Mouse (Mus musculus) erythroblast, adult 5-6 weeks (primary cell): ENCODE measurements at regions not wholly inside any gene's neighbourhood (a gene's known extent, or its start where the extent isn't known, plus 50 kb on each side); places are given as distances from the start of the nearest gene placed in this dataset.

Source experiments
- ATAC-seq: replicated peaks from 2 replicates; pipeline ENCODE4 v1.8.0; 2016; ENCODE audit warnings: moderate number of reproducible peaks, mild to moderate bottlenecking, moderate TSS enrichment, inconsistent platforms; ENCODE audit not compliant: poor library complexity, low FRiP score, severe bottlenecking

- no peak for ATAC-seq
These were observed 154.9 kb downstream of the 3100002H09Rik start for GRCm38 (mm10) chr4:124455511-124456338.

GRCm38 (mm10) chr4:124451131-124451530 is 159.5 kb downstream of the 3100002H09Rik start:
- no peak for ATAC-seq

GRCm38 (mm10) chr4:124446615-124447014 is 164.0 kb downstream of the 3100002H09Rik start:
- ATAC-seq, result no peak

GRCm38 (mm10) chr4:124443613-124444108 is 166.9 kb downstream of the 3100002H09Rik start:
- ATAC-seq, result no peak

GRCm38 (mm10) chr4:124443130-124443503 is 167.5 kb downstream of the 3100002H09Rik start:
- no peak for ATAC-seq

GRCm38 (mm10) chr4:124442491-124443129 is 168.0 kb downstream of the 3100002H09Rik start:
- no peak for ATAC-seq

GRCm38 (mm10) chr4:124441737-124442487 is 168.7 kb downstream of the 3100002H09Rik start:
- ATAC-seq, result no peak

GRCm38 (mm10) chr4:124435040-124435434 is 175.6 kb downstream of the 3100002H09Rik start:
- ATAC-seq, result no peak

- ATAC-seq, result no peak
These were observed 176.3 kb downstream of the 3100002H09Rik start for GRCm38 (mm10) chr4:124434059-124435039.

GRCm38 (mm10) chr4:124433506-124433905 is 177.1 kb downstream of the 3100002H09Rik start:
- no peak for ATAC-seq

- ATAC-seq, result no peak
These were observed 179.4 kb downstream of the 3100002H09Rik start for GRCm38 (mm10) chr4:124431193-124431592.

GRCm38 (mm10) chr4:124428844-124429243 is 181.8 kb downstream of the 3100002H09Rik start:
- ATAC-seq, result no peak

GRCm38 (mm10) chr4:124422406-124422805 is 188.2 kb downstream of the 3100002H09Rik start:
- ATAC-seq, result no peak

GRCm38 (mm10) chr4:124418431-124418830 is 192.2 kb downstream of the 3100002H09Rik start:
- ATAC-seq, result no peak

GRCm38 (mm10) chr4:124417176-124417575 is 193.4 kb downstream of the 3100002H09Rik start:
- no peak for ATAC-seq

GRCm38 (mm10) chr4:124416266-124416665 is 194.3 kb downstream of the 3100002H09Rik start:
- ATAC-seq, result no peak

- ATAC-seq, result no peak
These were observed 196.2 kb downstream of the 3100002H09Rik start for GRCm38 (mm10) chr4:124414386-124414785.

GRCm38 (mm10) chr4:124409279-124409678 is 201.3 kb downstream of the 3100002H09Rik start:
- no peak for ATAC-seq

GRCm38 (mm10) chr4:124402075-124402474 is 208.5 kb downstream of the 3100002H09Rik start:
- no peak for ATAC-seq
